ENCODE assay signal across 9 mouse cellular contexts in the genomic region with DNA sequence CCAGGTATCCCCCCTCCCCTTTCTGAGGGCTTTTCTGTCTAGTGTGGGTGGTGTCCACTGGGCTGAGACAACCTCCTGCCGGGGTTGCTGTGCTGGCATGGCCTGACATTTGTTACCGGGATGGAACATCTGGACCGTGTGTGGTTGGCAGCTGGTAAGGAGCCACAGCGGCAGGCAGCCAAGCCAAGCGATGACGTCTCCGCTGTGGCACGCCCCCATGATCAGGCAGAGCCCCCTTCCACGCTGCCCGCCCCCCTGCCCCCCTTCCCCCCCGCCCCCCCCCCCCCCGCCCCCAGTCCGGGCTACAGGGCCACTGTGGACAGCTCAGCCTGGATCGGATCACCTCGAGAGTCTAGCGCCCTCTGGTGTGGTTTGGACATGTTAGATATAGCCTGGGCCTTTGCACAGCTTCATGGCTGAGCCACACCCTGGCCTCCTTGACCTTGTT. TPM values are rescaled to one million over a fixed set of nuclear protein-coding genes. Genes with fewer than 3 reads are reported as not detected.
DNase-seq lines count a peak whose midpoint lies in the region; ATAC-seq and TF ChIP-seq lines count a peak whose summit lies in the region.
"Had no signal": no experiment of that assay in that cellular context is flagged by ENCODE, and none has a peak within 500 bp of the region (broad histone marks: within the 10 kb centered on the region; RNA-seq: fewer than 3 reads in every experiment).

No protein-coding gene starts in this region.

- H3K9ac ChIP-seq in heart, embryonic 11.5 days (ENCODE audit: low read depth, low read length): no peak overlapping the region
- no peak overlapping the region for H3K9ac ChIP-seq in CH12.LX (ENCODE audit: insufficient read depth, low read depth)
- H3K9ac ChIP-seq in embryonic facial prominence, embryonic 15.5 days: no peak overlapping the region
- no peak overlapping the region for H3K9ac ChIP-seq in stomach, embryonic 16.5 days (ENCODE audit: low read length)

- H3K27me3 ChIP-seq in heart, embryonic 11.5 days (ENCODE audit: control insufficient read depth, insufficient read depth, low read length): no peaks in the 10 kb centered on the region; the same call in 1 of the 2 replicates
- H3K27me3 ChIP-seq in CH12.LX (replicated peaks): peaks cover 49% of the 10 kb centered on the region
- H3K27me3 ChIP-seq in embryonic facial prominence, embryonic 15.5 days: no peaks in the 10 kb centered on the region; the same call in 1 of the 2 replicates
- no peaks in the 10 kb centered on the region for H3K27me3 ChIP-seq in stomach, embryonic 16.5 days (ENCODE audit: control insufficient read depth, insufficient read depth, low read length)

- TF ChIP-seq POLR2A in CH12.LX (IDR thresholded peaks at IDR 0.05; ENCODE audit: low read depth, low read length): no peak

- no peaks in the 10 kb centered on the region for H3K4me1 ChIP-seq in heart, embryonic 11.5 days (ENCODE audit: control insufficient read depth, insufficient read depth, low read length)
- no peaks in the 10 kb centered on the region; a peak in 1 of 4 replicates for H3K4me1 ChIP-seq in CH12.LX (ENCODE audit: control insufficient read depth in 1 of 2, insufficient read depth in 2 of 2)
- peaks cover 16% of the 10 kb centered on the region for H3K4me1 ChIP-seq in embryonic facial prominence, embryonic 15.5 days
- H3K4me1 ChIP-seq in stomach, embryonic 16.5 days (ENCODE audit: control insufficient read depth, insufficient read depth, low read length): 0 out of 2 replicates have a peak, but pooled peaks cover 3% of the 10 kb centered on the region

- dilution Hi-C loops in CH12.LX (cut with MboI; ENCODE audit: extremely low pct_ligation_motif_present, extremely low pct_unique_long_range_greater_than_20kb, low sequenced_read_pairs): no loop called here

- TF ChIP-seq RAD21 in CH12.LX (IDR thresholded peaks at IDR 0.05; ENCODE audit: low read depth, low read length): peak; percentile 10

- WGBS in heart, embryonic 11.5 days (ENCODE audit: insufficient replicate concordance): 10% methylated on average over 10 of the region's 16 CpGs
- WGBS in embryonic facial prominence, embryonic 15.5 days: 6% methylated on average over 9 of the region's 16 CpGs
- 1% methylated on average over 9 of the region's 16 CpGs for WGBS in stomach, embryonic 16.5 days

- no peak for ATAC-seq in heart, embryonic 11.5 days (replicated peaks; ENCODE audit: insufficient number of reproducible peaks, low FRiP score, low TSS enrichment)
- peak; percentile 82 for ATAC-seq in embryonic facial prominence, embryonic 15.5 days (ENCODE audit: insufficient number of reproducible peaks, low FRiP score, low TSS enrichment, low read depth)
- ATAC-seq in stomach, embryonic 16.5 days (ENCODE audit: insufficient read depth, low FRiP score): peak; percentile 51; the same call in 1 of the 2 replicates

- no peak overlapping the region for H3K4me2 ChIP-seq in heart, embryonic 11.5 days
- H3K4me2 ChIP-seq in CH12.LX (ENCODE audit: insufficient read depth, low read depth, poor library complexity, severe bottlenecking): no peak overlapping the region
- H3K4me2 ChIP-seq in embryonic facial prominence, embryonic 15.5 days (replicated peaks): peak overlapping the region; percentile 15; the same call in 1 of the 2 replicates
- no peak overlapping the region for H3K4me2 ChIP-seq in stomach, embryonic 16.5 days (ENCODE audit: low read depth, low read length)

- no peak overlapping the region for H3K27ac ChIP-seq in heart, embryonic 11.5 days (ENCODE audit: low read depth, low read length)
- H3K27ac ChIP-seq in CH12.LX (ENCODE audit: insufficient read depth, low read depth): no peak overlapping the region
- H3K27ac ChIP-seq in embryonic facial prominence, embryonic 15.5 days (replicated peaks): peak overlapping the region; percentile 77
- H3K27ac ChIP-seq in stomach, embryonic 16.5 days (ENCODE audit: low read length): 0 out of 2 replicates have a peak overlapping the region, but pooled peaks have one; percentile 5

- peak in 1 of 2 experiments; percentile 42; a peak in 2 of 4 replicates for TF ChIP-seq CTCF in CH12.LX (conservative IDR thresholded peaks at IDR 0.05 in 1 of 2, IDR thresholded peaks at IDR 0.05 in 1 of 2; ENCODE audit: low read depth in 2 of 2, low read length in 2 of 2)

- peak; percentile 90 for DNase-seq in heart, adult 11 months
- DNase-seq in CH12.LX (ENCODE audit: extremely low read depth): no peak
- DNase-seq in induced T-regulatory cell, adult 2 months (ENCODE audit: low read depth): peak; percentile 65
- peak; percentile 86 for DNase-seq in lung, postnatal 36 days
- no peak for DNase-seq in ovary, postnatal 10 days (ENCODE audit: low spot score)

- peaks cover 15% of the 10 kb centered on the region for H3K9me3 ChIP-seq in heart, embryonic 11.5 days (replicated peaks; ENCODE audit: control insufficient read depth, low read length)
- H3K9me3 ChIP-seq in CH12.LX (replicated peaks; ENCODE audit: low read length): peaks cover 19% of the 10 kb centered on the region
- no peaks in the 10 kb centered on the region; the same call in 1 of the 2 replicates for H3K9me3 ChIP-seq in embryonic facial prominence, embryonic 15.5 days (replicated peaks)
- 0 out of 2 replicates have a peak, but pooled peaks cover 7% of the 10 kb centered on the region for H3K9me3 ChIP-seq in stomach, embryonic 16.5 days (replicated peaks; ENCODE audit: control insufficient read depth, low read length)

- no peak overlapping the region for H3K4me3 ChIP-seq in heart, embryonic 11.5 days (ENCODE audit: low read depth, low read length)
- H3K4me3 ChIP-seq in CH12.LX (replicated peaks in 1 of 3; ENCODE audit: low read depth in 2 of 3, low read length in 2 of 3, poor library complexity in 1 of 3): no peak overlapping the region
- no peak overlapping the region for H3K4me3 ChIP-seq in embryonic facial prominence, embryonic 15.5 days (replicated peaks)
- H3K4me3 ChIP-seq in stomach, embryonic 16.5 days (replicated peaks; ENCODE audit: low read length): no peak overlapping the region

- H3K36me3 ChIP-seq in heart, embryonic 11.5 days (ENCODE audit: control insufficient read depth, insufficient read depth, low read length): no peaks in the 10 kb centered on the region
- no peaks in the 10 kb centered on the region for H3K36me3 ChIP-seq in CH12.LX (replicated peaks in 1 of 2; ENCODE audit: control insufficient read depth in 1 of 2, insufficient read depth in 1 of 2, low read length in 1 of 2)
- H3K36me3 ChIP-seq in embryonic facial prominence, embryonic 15.5 days: no peaks in the 10 kb centered on the region
- H3K36me3 ChIP-seq in stomach, embryonic 16.5 days (ENCODE audit: control insufficient read depth, insufficient read depth, low read length): no peaks in the 10 kb centered on the region

- in situ Hi-C loops in CH12.LX (cut with MboI; ENCODE audit: low pct_ligation_motif_present, low pct_unique_long_range_greater_than_20kb, low sequenced_read_pairs): no loop called here

- H3K79me2 ChIP-seq in CH12.LX (replicated peaks; ENCODE audit: control insufficient read depth, extremely low read depth, insufficient read depth, poor library complexity, severe bottlenecking): no peaks in the 10 kb centered on the region

- no peak for TF ChIP-seq EP300 in CH12.LX (IDR thresholded peaks at IDR 0.05; ENCODE audit: low read length)

TF ChIP-seq in CH12.LX, 34 proteins besides CTCF, POLR2A, EP300 and RAD21:
- TF ChIP-seq JUND (conservative IDR thresholded peaks at IDR 0.05; ENCODE audit: low read depth, low read length): no peak
- no peak for TF ChIP-seq ZC3H11A (IDR thresholded peaks at IDR 0.05; ENCODE audit: low read depth, low read length)
- peak; percentile 24 for TF ChIP-seq SMC3 (IDR thresholded peaks at IDR 0.05; ENCODE audit: low read depth, low read length)
TF ChIP-seq in CH12.LX: peak in this region for 1.

RNA-seq across cellular contexts. Expression of a gene that starts 11.2 kb away (rescaled TPM):
- polyA plus RNA-seq in heart, embryonic 11.5 days (2014; fragmentation: Nextera tagmentation; extraction: Ambion mirVana): 53.0 and 58.1 TPM in 2 replicates
- total RNA-seq in CH12.LX (2012; rRNA removed) (31.6 and 41.1 TPM in 2 replicates), CH12.LX (2014; rRNA removed) (10.4 and 11.3 TPM in 2 replicates)
- 20.7 and 27.0 TPM in 2 replicates for polyA plus RNA-seq in CH12.LX (2012; ENCODE audit: insufficient read length, low read depth)
- polyA plus RNA-seq in embryonic facial prominence, embryonic 15.5 days (2015; fragmentation: Nextera tagmentation; extraction: Ambion mirVana): 116 and 118 TPM in 2 replicates
- 58.5 and 61.9 TPM in 2 replicates for polyA plus RNA-seq in stomach, embryonic 16.5 days (2015; fragmentation: Nextera tagmentation; extraction: Ambion mirVana)

RNA-seq across cellular contexts. Expression of a gene that starts 24.8 kb away (rescaled TPM):
- polyA plus RNA-seq in heart, embryonic 11.5 days (2014; fragmentation: Nextera tagmentation; extraction: Ambion mirVana): not detected in 2 replicates
- not detected in 2 replicates for total RNA-seq in CH12.LX (2012; rRNA removed)
- not detected in 2 replicates for total RNA-seq in CH12.LX (2014; rRNA removed)
- not detected in 2 replicates for polyA plus RNA-seq in CH12.LX (2012; ENCODE audit: insufficient read length, low read depth)
- polyA plus RNA-seq in embryonic facial prominence, embryonic 15.5 days (2015; fragmentation: Nextera tagmentation; extraction: Ambion mirVana): not detected in 2 replicates
- not detected in 2 replicates for polyA plus RNA-seq in stomach, embryonic 16.5 days (2015; fragmentation: Nextera tagmentation; extraction: Ambion mirVana)
- polyA plus RNA-seq: liver, embryonic 16.5 days had no signal

Comparison
In these comparisons a context has a peak if more than half of its experiments do, and no peak if none do; other contexts are left out.
1. DNase-seq: peak in heart, adult 11 months (single experiment), induced T-regulatory cell, adult 2 months (single experiment) and lung, postnatal 36 days (single experiment); none in CH12.LX (single experiment) and ovary, postnatal 10 days (single experiment).
2. H3K27ac ChIP-seq: peak in embryonic facial prominence, embryonic 15.5 days (single experiment) and stomach, embryonic 16.5 days (single experiment); none in heart, embryonic 11.5 days (single experiment) and CH12.LX (single experiment).